Mouse (Mus musculus): Measurements from ENCODE around the gene Pigb. TPM values are rescaled to one million over a fixed set of nuclear protein-coding genes. Genes with fewer than 3 reads are reported as not detected.

The Pigb gene
- polyA plus RNA-seq, 1 experiment, result 30.0 TPM

GRCm38 (mm10) chr9:73025818-73026636 is 14.2 kb downstream of the Pigb start:
- Histone ChIP-seq H3K4me3 (ENCODE audit: low read depth, low read length) (peak overlapping the region; percentile 67), H3K9ac (ENCODE audit: low read depth, poor library complexity, severe bottlenecking) (no peak overlapping the region; the same call in 1 of the 2 replicates), H3K4me1 (ENCODE audit: control insufficient read depth, insufficient read depth, low read length) (peaks cover 5% of the 10 kb centered on the region), H3K36me3 (ENCODE audit: control insufficient read depth, insufficient read depth, low read length, poor library complexity, severe bottlenecking) (peaks cover 9% of the 10 kb centered on the region), H3K27ac (ENCODE audit: insufficient read depth, low read length) (peak overlapping the region; percentile 44; the same call in 1 of the 2 replicates), H3K27me3 (ENCODE audit: control insufficient read depth, insufficient read depth, low read length, poor library complexity, severe bottlenecking) (no peaks in the 10 kb centered on the region), H3K9me3 (replicated peaks; ENCODE audit: control insufficient read depth, insufficient read depth, low read length, poor library complexity, severe bottlenecking) (no peaks in the 10 kb centered on the region)
- TF ChIP-seq POLR2A (IDR thresholded peaks at IDR 0.05; ENCODE audit: insufficient read depth, low read length) (no peak), EP300 (IDR thresholded peaks at IDR 0.05; ENCODE audit: insufficient read depth, low read depth, low read length) (no peak), CTCF (IDR thresholded peaks at IDR 0.05; ENCODE audit: low read depth, low read length) (no peak)

- no peak overlapping the region for H3K27ac ChIP-seq (ENCODE audit: insufficient read depth, low read length)
- no peaks in the 10 kb centered on the region for H3K4me1 ChIP-seq (ENCODE audit: control insufficient read depth, insufficient read depth, low read length)
- H3K27me3 ChIP-seq (ENCODE audit: control insufficient read depth, insufficient read depth, low read length, poor library complexity, severe bottlenecking), result no peaks in the 10 kb centered on the region
- TF ChIP-seq CTCF (IDR thresholded peaks at IDR 0.05; ENCODE audit: low read depth, low read length) (no peak), EP300 (IDR thresholded peaks at IDR 0.05; ENCODE audit: insufficient read depth, low read depth, low read length) (no peak), POLR2A (IDR thresholded peaks at IDR 0.05; ENCODE audit: insufficient read depth, low read length) (no peak)
- H3K9me3 ChIP-seq (replicated peaks; ENCODE audit: control insufficient read depth, insufficient read depth, low read length, poor library complexity, severe bottlenecking), result no peaks in the 10 kb centered on the region
- H3K9ac ChIP-seq (ENCODE audit: low read depth, poor library complexity, severe bottlenecking), result no peak overlapping the region
- H3K36me3 ChIP-seq (ENCODE audit: control insufficient read depth, insufficient read depth, low read length, poor library complexity, severe bottlenecking), result peaks cover 16% of the 10 kb centered on the region
- H3K4me3 ChIP-seq (ENCODE audit: low read depth, low read length), result no peak overlapping the region
Measured at GRCm38 (mm10) chr9:73020566-73021097, 19.5 kb downstream of the Pigb start.

DNA sequence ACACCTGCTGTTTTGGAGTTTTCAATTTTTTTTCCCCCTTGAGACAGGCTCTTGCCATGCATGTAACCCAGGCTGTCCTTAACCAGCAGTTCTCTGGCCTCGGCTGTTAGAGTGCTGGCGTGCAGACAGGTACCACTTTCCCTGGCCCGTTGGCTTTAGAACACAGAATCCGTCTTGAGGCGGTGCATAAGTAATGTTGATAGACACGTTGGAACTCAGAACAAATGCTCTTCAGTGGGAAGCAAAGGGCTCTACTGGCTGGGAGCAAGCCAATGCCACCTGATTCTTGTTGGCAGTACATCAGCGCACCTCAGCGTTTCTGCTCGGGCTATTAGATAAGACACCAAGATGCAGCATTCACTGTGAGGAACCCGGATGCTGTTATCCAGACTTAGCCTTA is 20.3 kb downstream of the Pigb start:
- no peaks in the 10 kb centered on the region for H3K27me3 ChIP-seq (ENCODE audit: control insufficient read depth, insufficient read depth, low read length, poor library complexity, severe bottlenecking)
- peaks cover 17% of the 10 kb centered on the region for H3K36me3 ChIP-seq (ENCODE audit: control insufficient read depth, insufficient read depth, low read length, poor library complexity, severe bottlenecking)
- H3K9ac ChIP-seq (ENCODE audit: low read depth, poor library complexity, severe bottlenecking), result no peak overlapping the region
- TF ChIP-seq CTCF (IDR thresholded peaks at IDR 0.05; ENCODE audit: low read depth, low read length) (no peak), EP300 (IDR thresholded peaks at IDR 0.05; ENCODE audit: insufficient read depth, low read depth, low read length) (no peak), POLR2A (IDR thresholded peaks at IDR 0.05; ENCODE audit: insufficient read depth, low read length) (no peak)
- H3K4me3 ChIP-seq (ENCODE audit: low read depth, low read length), result no peak overlapping the region
- no peak overlapping the region for H3K27ac ChIP-seq (ENCODE audit: insufficient read depth, low read length)
- H3K9me3 ChIP-seq (replicated peaks; ENCODE audit: control insufficient read depth, insufficient read depth, low read length, poor library complexity, severe bottlenecking), result no peaks in the 10 kb centered on the region
- H3K4me1 ChIP-seq (ENCODE audit: control insufficient read depth, insufficient read depth, low read length), result no peaks in the 10 kb centered on the region

DNA sequence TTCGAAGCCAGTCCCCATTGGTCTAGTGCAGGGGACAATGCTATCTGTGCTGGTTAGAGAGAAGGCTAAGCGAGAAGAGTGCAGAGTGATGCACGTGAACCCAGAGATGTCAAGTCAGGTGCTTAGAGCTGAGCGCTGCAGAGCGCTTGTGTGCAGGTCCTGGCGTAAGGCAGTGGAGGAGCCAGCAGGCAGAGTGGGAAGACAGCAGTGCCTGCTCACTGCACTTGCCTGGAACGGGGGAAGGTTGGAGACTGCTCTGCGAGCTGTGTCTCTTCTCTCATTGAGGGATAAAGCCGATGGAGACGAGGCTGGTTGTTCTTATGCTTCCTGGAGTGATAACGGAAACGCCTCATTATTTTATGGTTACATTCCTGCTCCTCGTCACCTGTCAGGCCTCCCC is 25.5 kb downstream of the Pigb start:
- Histone ChIP-seq H3K9me3 (replicated peaks; ENCODE audit: control insufficient read depth, insufficient read depth, low read length, poor library complexity, severe bottlenecking) (no peaks in the 10 kb centered on the region), H3K27ac (ENCODE audit: insufficient read depth, low read length) (no peak overlapping the region), H3K27me3 (ENCODE audit: control insufficient read depth, insufficient read depth, low read length, poor library complexity, severe bottlenecking) (no peaks in the 10 kb centered on the region), H3K4me1 (ENCODE audit: control insufficient read depth, insufficient read depth, low read length) (no peaks in the 10 kb centered on the region), H3K4me3 (ENCODE audit: low read depth, low read length) (no peak overlapping the region), H3K9ac (ENCODE audit: low read depth, poor library complexity, severe bottlenecking) (no peak overlapping the region), H3K36me3 (ENCODE audit: control insufficient read depth, insufficient read depth, low read length, poor library complexity, severe bottlenecking) (peaks cover 30% of the 10 kb centered on the region)
- TF ChIP-seq EP300 (IDR thresholded peaks at IDR 0.05; ENCODE audit: insufficient read depth, low read depth, low read length), result no peak
- no peak for TF ChIP-seq CTCF (IDR thresholded peaks at IDR 0.05; ENCODE audit: low read depth, low read length)
- no peak for TF ChIP-seq POLR2A (IDR thresholded peaks at IDR 0.05; ENCODE audit: insufficient read depth, low read length)

DNA sequence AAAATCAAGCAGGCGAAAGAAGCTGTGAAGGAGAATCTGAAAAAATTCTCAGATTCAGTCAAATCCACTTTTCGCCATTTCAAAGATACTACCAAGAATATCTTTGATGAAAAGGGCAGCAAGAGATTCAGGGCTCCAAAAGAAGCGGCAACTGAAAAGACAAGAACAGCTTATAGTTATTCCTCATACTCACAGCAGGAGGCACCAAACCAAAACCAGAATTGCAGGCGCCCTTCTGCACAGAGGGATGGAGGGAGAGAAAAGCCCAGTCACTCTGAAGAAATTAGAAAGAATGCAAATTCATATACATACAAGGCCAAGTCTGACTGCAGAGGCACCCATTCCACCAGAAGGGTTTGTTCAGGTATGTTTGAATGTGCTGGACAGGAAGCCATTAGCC is 27.5 kb downstream of the Pigb start:
- TF ChIP-seq EP300 (IDR thresholded peaks at IDR 0.05; ENCODE audit: insufficient read depth, low read depth, low read length), result no peak
- TF ChIP-seq CTCF (IDR thresholded peaks at IDR 0.05; ENCODE audit: low read depth, low read length), result no peak
- no peak for TF ChIP-seq POLR2A (IDR thresholded peaks at IDR 0.05; ENCODE audit: insufficient read depth, low read length)
- peaks cover 30% of the 10 kb centered on the region for H3K36me3 ChIP-seq (ENCODE audit: control insufficient read depth, insufficient read depth, low read length, poor library complexity, severe bottlenecking)

GRCm38 (mm10) chr9:73008384-73008783 is 31.8 kb downstream of the Pigb start:
- H3K9ac ChIP-seq (ENCODE audit: low read depth, poor library complexity, severe bottlenecking), result no peak overlapping the region
- TF ChIP-seq CTCF (IDR thresholded peaks at IDR 0.05; ENCODE audit: low read depth, low read length) (no peak), EP300 (IDR thresholded peaks at IDR 0.05; ENCODE audit: insufficient read depth, low read depth, low read length) (no peak), POLR2A (IDR thresholded peaks at IDR 0.05; ENCODE audit: insufficient read depth, low read length) (no peak)
- no peaks in the 10 kb centered on the region for H3K27me3 ChIP-seq (ENCODE audit: control insufficient read depth, insufficient read depth, low read length, poor library complexity, severe bottlenecking)
- H3K9me3 ChIP-seq (replicated peaks; ENCODE audit: control insufficient read depth, insufficient read depth, low read length, poor library complexity, severe bottlenecking), result no peaks in the 10 kb centered on the region
- peaks cover 11% of the 10 kb centered on the region for H3K36me3 ChIP-seq (ENCODE audit: control insufficient read depth, insufficient read depth, low read length, poor library complexity, severe bottlenecking)
- no peak overlapping the region for H3K27ac ChIP-seq (ENCODE audit: insufficient read depth, low read length)
- no peaks in the 10 kb centered on the region for H3K4me1 ChIP-seq (ENCODE audit: control insufficient read depth, insufficient read depth, low read length)
- H3K4me3 ChIP-seq (ENCODE audit: low read depth, low read length), result no peak overlapping the region

More for the DNA sequence above, 27.5 kb downstream of the Pigb start:
- Histone ChIP-seq H3K9me3 (replicated peaks; ENCODE audit: control insufficient read depth, insufficient read depth, low read length, poor library complexity, severe bottlenecking) (no peaks in the 10 kb centered on the region), H3K27me3 (ENCODE audit: control insufficient read depth, insufficient read depth, low read length, poor library complexity, severe bottlenecking) (no peaks in the 10 kb centered on the region), H3K4me3 (ENCODE audit: low read depth, low read length) (no peak overlapping the region), H3K27ac (ENCODE audit: insufficient read depth, low read length) (no peak overlapping the region), H3K9ac (ENCODE audit: low read depth, poor library complexity, severe bottlenecking) (no peak overlapping the region), H3K4me1 (ENCODE audit: control insufficient read depth, insufficient read depth, low read length) (no peaks in the 10 kb centered on the region)
